Mouse (Mus musculus): ENCODE results near the gene Mrpl40.
"Not testable (repeated sequence)": the region's sequence is repeated elsewhere in the genome, so short reads cannot be mapped to it uniquely, and the experiment has no call there.

Mrpl40 gene

GRCm38 (mm10) chr16:18876442-18877308 lies at the start of gene Mrpl40, which contains the start of gene Hira:
Gene Mrpl40 (minus strand): TSS chr16:18876862.
Gene Hira (plus strand): TSS chr16:18877037.
- DNase-seq (ENCODE audit: extremely low spot score, low read depth, low spot score) = peak; percentile 66

GRCm38 (mm10) chr16:18921771-18922170 lies 45.1 kb upstream of the Mrpl40 start:
- no peak for DNase-seq (ENCODE audit: extremely low spot score, low read depth, low spot score)

GRCm38 (mm10) chr16:18916064-18916463 lies 39.4 kb upstream of the Mrpl40 start:
- no peak for DNase-seq (ENCODE audit: extremely low spot score, low read depth, low spot score)

GRCm38 (mm10) chr16:18905648-18906047 lies 29.0 kb upstream of the Mrpl40 start:
- no peak for DNase-seq (ENCODE audit: extremely low spot score, low read depth, low spot score)

GRCm38 (mm10) chr16:18896429-18896828 lies 19.8 kb upstream of the Mrpl40 start:
- DNase-seq (ENCODE audit: extremely low spot score, low read depth, low spot score) = no peak

- DNase-seq (ENCODE audit: extremely low spot score, low read depth, low spot score) = no peak
Observed at GRCm38 (mm10) chr16:18895249-18895648, 18.6 kb upstream of the Mrpl40 start.

GRCm38 (mm10) chr16:18893840-18894372 lies 17.2 kb upstream of the Mrpl40 start:
- no peak for DNase-seq (ENCODE audit: extremely low spot score, low read depth, low spot score)

- no peak for DNase-seq (ENCODE audit: extremely low spot score, low read depth, low spot score)
Observed at GRCm38 (mm10) chr16:18884044-18884443, 7.4 kb upstream of the Mrpl40 start.

- no peak for DNase-seq (ENCODE audit: extremely low spot score, low read depth, low spot score)
Observed at GRCm38 (mm10) chr16:18878091-18878720, 1.5 kb upstream of the Mrpl40 start.

- peak; percentile 22 for DNase-seq (ENCODE audit: extremely low spot score, low read depth, low spot score)
Observed at GRCm38 (mm10) chr16:18877386-18878090, 876 bp upstream of the Mrpl40 start.

GRCm38 (mm10) chr16:18876091-18876441 lies 596 bp downstream of the Mrpl40 start:
- DNase-seq (ENCODE audit: extremely low spot score, low read depth, low spot score) = peak; percentile 26

- DNase-seq (ENCODE audit: extremely low spot score, low read depth, low spot score) = not testable (repeated sequence)
Observed at GRCm38 (mm10) chr16:18870495-18870894, 6.2 kb downstream of the Mrpl40 start.

- no peak for DNase-seq (ENCODE audit: extremely low spot score, low read depth, low spot score)
Observed at GRCm38 (mm10) chr16:18860186-18860585, 16.5 kb downstream of the Mrpl40 start.

GRCm38 (mm10) chr16:18858551-18858950 lies 18.1 kb downstream of the Mrpl40 start:
- peak; percentile 24 for DNase-seq (ENCODE audit: extremely low spot score, low read depth, low spot score)

GRCm38 (mm10) chr16:18849521-18850190 lies 27.0 kb downstream of the Mrpl40 start:
- not testable (repeated sequence) for DNase-seq (ENCODE audit: extremely low spot score, low read depth, low spot score)

GRCm38 (mm10) chr16:18846301-18846820 lies 30.3 kb downstream of the Mrpl40 start:
- DNase-seq (ENCODE audit: extremely low spot score, low read depth, low spot score) = no peak

- no peak for DNase-seq (ENCODE audit: extremely low spot score, low read depth, low spot score)
Observed at GRCm38 (mm10) chr16:18838346-18838745, 38.3 kb downstream of the Mrpl40 start.

- DNase-seq (ENCODE audit: extremely low spot score, low read depth, low spot score) = peak; percentile 89
Observed at GRCm38 (mm10) chr16:18836468-18837208, 40.0 kb downstream of the Mrpl40 start, which contains the start of the genes 2510002D24Rik and Gm28539. Gene 2510002D24Rik (plus strand): TSS chr16:18836578. Gene Gm28539 (plus strand): TSS chr16:18836584.

GRCm38 (mm10) chr16:18836073-18836467 lies 40.6 kb downstream of the Mrpl40 start:
- no peak for DNase-seq (ENCODE audit: extremely low spot score, low read depth, low spot score)

GRCm38 (mm10) chr16:18833486-18833885 lies 43.2 kb downstream of the Mrpl40 start:
- no peak for DNase-seq (ENCODE audit: extremely low spot score, low read depth, low spot score)
